Mouse (Mus musculus) cerebellum, adult 18-20 months (tissue): ENCODE data around the gene Mknk2.

Experiments used
- DNase-seq, 2 experiments: peaks; one replicate each; pipeline ENCODE4 v3.0.0; 2021

Gene Mknk2

DNA sequence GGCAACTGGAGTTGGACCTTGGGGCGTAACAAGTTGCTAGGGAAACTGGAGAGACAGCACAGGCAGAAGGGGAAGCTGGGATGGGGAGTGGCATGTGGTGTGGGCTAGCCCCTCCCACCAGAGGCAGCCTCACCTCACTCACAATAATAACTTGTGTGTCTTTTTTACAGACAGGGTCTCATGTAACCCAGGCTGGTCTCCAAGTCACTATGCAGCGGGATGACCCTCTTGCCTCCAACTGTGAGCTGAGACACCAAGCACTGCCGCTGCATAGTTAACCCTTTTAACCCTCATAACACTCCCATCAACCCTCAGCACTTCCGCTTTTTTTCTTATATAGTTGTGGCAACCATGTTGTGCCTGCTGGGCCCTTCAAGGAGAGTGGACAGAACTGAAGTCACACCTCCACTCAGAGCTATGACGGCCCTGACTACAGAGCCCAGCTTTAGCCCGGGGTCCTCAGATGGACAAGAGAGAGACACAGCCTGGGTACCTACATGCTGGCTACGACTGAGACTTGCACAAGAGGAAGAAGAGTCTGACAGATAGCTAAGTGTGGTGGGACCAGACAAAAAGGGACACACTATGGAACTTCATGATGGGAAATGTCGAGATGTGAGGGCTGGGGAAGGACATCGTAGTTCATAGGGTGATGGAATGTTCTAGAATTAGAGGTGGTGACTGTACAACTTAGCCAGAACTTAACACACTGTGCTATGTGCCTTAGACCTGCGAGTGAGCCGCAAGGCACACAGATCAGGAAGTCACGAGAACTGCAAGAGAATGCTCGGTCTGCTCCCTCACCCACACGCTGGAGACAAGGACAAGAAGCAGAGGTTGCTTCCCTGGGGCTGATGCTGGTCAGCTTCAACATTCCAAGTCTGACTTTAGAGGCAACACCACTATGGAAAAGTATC, 14.6 kb upstream of the Mknk2 start:
- DNase-seq = no peak

DNA sequence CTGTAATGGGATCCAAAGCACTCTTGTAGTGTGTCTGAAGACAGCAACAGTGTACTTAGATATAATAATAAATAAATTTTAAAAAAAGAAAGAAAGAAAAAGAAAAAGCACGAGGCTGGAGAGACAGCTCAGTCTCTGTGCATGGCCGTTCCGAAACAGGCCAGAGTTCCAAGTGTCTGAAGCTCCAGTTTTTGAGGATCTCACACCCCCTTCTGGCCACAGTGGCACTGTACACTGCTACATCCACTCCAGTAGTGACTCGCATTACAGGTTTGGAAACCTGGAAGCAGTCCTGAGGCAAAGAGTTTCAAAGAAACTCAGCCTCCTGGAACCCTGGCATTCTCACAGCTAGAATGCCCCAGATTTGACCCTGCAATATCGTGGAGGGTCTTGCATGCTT, 9.9 kb upstream of the Mknk2 start:
- peak; percentile 78 to 82 for DNase-seq

DNA sequence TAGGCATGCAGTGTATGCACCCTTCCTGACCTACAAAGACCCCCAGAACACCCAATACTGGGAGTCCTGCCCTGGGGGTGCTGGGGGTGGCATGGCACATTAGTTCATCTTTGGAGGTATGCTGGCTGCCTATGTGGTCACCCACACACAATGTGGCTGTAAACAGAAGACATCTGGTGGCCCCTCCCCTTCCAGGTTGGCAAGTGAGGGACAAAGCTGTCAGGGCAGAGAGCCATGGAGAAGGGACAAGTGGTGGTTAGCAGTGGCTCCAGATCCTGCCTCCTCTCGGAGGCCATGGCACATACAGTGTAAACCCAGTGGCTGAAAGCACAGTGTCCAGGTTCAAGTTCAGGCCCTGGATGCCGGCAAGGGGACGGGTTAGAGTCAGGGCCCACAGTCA, 8.7 kb upstream of the Mknk2 start:
- DNase-seq = no peak

DNA sequence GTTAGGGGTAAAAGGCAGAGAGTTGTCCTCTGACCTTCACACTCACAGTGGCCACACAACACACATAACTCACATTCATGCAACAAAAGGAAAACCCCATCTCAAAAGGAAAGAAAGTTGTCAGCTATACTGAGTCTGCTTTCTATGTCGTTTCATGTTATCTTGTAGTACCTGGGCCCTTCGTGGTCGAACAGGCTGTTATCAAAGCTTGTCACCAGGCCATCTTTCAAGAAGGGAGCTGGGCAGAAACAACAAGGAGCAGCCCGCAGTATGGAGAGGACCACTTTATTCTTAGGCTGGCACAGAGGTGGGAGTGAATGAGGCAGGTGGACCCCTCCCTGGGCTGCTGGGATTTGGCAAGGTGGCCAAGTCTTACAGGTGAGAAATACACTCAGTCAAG, 7.1 kb upstream of the Mknk2 start:
- DNase-seq = no peak

DNA sequence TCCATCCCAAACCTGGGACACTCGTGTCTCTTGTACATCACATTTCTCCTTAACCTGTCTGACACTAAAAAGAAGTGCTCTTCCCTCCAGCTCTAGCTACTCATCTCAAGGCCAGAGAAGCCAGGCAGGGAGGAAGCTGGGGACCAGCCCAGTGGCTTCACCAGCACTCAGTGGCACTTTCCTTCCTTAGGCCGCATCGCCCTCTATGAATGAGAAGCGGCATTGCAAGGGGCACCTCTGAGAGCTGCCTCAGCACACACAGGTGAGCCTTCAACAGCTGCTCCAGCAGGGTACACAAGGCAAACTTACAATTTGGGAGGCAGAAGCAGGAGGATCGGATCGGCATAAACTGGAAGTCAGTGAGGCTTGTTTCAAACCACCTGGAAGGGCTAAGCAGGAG, 6.3 kb upstream of the Mknk2 start:
- peak; percentile 64 to 69 for DNase-seq

DNA sequence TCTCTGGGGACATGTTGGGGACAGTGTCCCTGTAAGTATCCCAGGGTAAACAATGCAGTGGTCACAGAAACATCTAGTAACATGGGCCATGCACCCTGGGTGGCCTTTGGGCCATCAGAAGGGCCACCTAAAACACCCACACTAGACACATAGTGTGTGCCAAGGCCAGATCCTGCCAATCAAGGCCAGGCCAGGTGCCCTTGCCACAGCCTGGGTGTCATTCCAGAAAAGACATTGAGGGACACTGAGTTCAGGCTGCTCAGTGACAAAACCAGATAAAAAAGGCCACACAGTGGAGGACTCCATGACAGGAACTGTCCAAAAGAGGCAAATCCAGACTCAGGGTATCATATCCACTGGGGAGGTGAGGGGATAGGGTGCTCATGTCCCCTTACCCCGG, 5.7 kb upstream of the Mknk2 start:
- no peak for DNase-seq

DNA sequence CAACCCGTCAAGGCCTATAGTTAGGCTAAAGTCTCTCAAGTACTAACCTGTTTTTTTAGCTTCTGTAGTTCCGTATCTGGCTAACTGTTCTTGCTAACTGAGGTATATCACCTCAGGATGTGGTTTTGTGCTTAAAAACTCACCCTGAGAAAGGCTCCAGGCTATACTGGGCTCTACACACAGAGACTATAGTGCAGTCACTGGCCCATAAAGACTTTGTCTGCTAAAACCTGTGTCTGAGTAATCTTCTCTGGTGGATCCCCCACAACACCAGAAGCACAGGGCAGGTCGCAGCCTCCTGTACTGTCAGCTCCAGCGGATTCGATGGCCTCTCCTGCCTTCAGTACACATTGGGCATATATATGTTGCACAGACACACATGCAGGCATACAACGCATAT, 4.1 kb upstream of the Mknk2 start:
- DNase-seq = no peak

DNA sequence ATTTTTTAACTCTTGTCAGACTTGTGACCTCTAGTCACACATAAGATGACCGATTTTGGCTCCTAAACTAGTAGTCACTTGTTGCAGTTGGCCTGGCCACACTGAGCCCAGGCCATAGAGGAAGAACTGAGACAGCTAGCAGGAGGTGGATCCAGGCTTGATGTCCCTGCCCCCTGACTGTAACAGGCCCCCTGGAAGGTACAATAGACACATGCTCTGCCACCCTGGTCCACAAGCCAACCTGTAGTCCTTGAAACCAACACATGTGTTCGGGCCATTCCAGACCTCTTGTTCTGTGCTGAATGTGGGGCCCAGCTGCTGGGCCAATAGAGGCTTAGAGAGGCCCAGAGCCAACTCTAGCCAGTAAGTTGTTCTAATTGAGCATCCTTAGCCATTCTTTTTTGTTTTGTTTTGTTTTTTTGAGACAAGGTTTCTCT, 2.4 kb upstream of the Mknk2 start:
- DNase-seq = no peak

DNA sequence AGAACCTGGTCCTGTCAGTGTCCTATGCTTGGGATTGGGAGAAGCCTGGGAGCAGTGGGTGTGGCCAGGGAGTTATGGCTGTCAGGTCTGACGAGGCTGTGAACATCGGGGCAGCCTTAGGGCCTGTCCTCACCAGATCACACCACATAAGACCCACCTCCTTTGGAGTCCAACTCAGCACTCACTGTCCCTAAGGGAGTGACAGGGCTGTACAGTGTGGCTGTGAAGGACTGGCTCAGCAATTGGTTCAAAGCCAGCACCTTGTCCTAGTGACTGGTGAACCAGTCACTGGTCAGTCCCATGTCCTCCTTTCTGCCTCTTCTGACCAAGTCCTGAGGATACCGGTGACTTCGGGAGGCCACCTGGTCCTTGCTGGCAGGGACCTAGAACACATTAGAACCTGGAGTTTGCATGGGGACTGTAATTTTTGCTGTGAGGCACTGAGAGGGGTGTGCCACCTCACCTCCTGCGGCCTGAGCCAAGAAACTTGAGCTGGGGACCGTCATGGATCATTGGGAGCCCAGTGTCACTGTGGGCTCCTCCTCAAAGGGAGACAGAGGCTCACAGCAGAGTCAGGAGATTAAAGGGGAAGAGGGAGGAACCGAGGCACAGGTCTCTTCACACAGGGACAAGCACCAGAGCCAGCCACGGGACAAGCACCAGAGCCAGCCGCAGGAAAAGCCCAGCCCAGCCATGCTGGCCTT, 1.8 kb upstream of the Mknk2 start:
- no peak for DNase-seq

DNA sequence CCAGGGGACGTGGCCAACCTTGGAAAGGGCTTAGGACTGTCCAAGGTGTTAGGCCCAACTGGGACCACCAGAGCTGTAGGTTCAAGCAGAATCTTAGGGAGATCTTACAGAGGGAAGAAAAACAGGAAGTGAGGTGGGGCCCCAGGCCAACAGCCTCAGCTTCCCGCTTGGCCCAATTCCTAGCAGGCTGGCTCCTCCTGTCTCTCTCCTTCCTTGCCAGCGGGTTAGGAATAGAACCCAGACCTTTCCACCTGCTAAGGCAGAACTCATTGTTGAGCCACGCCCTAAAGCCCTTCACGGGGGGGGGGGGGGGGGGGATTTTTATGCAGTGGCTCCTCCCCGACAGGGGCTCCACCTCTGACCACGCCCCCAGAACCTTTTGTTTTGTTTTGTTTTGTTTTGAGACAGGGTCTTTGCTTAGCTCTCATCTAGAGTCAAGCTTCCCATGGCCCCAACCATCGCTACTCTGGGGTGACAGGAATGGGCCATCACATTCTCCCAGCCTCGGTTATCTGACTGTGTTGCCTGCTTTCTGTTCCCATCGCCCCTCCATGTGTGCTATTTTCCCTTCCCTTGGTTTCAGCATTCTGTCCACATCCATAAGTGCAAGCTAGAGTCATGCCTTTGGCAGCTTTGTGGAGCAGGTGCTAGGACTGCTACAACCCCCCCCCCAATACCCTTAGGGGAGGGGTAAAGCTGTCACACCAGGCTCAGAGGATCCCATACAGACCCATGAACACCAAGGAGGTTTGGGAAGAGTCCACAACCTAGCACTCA, 877 bp upstream of the Mknk2 start:
- no peak for DNase-seq

DNA sequence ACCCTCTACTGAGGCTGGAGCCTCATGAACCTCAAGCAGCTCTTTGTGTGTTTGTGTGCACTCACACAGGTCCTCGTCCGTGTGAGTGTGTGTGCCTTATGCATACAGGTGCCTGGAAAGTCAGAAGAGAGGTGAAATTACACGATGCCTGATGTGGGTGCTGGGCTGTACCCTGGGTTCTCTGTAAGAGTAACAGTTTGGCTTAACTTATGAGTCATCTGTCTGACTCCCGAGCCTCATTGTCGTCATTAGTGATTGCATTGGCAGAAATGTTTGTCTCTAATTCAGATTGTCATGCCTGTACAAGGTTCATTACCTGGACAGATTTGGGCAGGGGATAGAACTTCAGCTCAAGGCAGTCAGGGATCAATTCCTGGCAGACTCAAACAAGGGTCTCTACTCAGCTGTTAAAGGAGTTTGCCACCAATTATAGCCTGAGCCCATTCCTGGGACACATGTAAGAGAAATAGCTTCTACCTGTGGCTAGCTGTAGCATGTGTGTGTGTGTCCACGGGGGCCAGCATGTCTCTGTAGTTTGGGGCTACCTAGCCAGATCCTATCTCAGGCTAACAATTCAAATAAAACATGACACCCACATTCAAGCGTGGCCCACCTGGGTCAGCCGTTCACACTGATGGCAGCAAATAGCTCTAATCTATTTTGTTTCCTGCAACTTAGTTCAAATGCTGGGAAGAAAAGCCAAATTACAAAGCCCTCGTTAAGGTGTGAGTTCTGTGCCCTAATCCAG, 610 bp downstream of the Mknk2 start:
- no peak for DNase-seq

DNA sequence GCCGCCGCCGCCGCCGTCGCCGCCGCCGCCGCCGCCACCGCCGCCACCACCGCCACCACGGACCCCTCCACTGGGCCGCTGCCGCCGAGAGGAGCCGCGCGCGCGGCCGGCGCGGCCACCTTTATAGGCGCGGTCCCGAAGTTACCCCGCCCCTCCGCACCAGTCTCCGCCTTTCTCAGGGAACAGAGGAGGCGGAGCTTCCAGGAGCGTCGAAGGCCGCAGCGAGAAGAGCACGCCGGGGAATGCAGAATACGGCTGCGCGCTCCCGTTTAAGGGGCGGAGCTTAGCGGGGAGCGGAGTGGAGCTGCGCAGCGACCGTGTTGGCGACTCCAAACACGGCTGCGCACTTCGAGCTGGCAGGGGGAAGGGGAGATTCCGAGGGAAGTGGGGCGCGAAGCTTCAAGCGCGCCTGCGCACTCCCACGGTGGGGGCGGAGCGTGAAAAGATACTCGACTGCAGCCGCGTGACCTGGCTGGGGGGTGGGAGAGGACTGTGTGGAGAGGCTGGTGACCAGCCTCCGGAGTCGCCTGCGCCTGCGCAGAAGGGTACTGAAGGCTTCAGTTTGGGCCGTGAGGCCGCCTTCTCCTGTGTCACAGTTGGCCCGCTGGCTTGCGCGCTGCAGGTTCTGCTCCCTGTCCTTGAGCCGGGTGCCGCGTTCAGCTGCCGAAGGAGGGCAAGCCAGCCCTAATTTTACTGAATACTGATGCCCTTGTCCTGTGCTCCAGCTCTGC, 1.5 kb downstream of the Mknk2 start:
- peak; percentile 99 to 100 for DNase-seq

DNA sequence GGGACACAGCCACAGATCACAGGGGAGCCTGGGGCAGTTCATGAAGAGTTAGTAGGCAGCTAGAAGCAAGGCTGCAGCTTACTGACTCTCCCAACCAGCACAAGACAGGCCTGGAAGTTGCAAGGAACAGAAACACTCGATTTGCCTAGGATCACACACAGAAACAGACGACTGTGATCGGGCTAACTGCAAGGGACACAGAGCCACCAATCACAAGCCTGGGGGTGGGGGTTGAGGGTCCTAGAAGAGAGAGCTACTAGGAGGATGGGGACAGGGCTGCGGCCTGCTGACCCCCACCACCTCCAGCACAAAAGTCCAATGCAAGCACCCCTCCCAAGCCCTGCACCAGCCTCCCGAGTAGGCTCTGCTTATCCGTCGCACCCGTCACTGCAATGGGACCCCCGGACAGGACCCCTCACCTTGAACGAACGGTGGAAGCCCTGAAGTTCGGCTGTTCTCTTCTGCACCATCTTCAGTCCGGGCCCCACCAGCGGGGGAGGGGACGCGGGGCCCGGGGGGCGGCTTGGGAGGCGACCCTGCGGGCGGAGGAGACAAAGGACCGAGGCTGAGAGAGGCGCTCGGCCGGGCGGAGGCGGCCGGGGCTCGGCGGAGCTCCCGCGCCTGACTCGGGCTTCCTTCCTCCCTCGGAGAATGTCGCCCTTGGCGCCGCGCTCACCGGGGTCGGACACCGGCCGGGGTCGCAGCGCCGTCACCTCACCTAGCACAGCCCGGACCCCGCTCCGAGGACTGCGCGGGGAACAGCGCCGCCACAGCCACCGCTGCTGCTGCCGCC, 2.3 kb downstream of the Mknk2 start:
- DNase-seq = peak in 1 of 2 experiments; percentile 43

DNA sequence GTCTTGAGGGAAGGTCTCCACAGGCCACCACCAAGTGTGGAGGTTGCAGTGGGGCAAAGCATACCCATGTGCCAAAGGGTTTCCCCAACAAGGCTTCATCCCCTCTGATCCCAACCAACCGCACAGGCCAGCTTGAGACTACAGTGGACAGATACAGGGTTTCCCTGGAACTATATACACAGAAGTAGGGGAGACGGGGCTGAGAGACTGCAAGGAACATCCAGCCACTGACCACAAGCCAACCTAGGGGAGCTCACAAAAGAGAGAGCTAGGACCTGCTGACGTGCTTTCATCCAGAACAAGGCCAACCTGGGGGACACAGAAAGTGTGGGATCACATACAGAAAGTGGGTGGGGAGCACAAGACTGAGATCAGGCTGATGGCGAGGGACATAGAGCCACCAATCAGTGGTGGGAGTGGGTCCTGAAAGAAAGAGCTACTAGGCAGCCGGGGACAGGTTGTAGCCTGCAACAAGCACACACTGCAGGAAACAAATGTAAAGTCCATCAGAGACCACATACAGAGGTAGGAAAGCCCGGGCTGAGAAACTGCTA, 3.0 kb downstream of the Mknk2 start:
- no peak for DNase-seq

DNA sequence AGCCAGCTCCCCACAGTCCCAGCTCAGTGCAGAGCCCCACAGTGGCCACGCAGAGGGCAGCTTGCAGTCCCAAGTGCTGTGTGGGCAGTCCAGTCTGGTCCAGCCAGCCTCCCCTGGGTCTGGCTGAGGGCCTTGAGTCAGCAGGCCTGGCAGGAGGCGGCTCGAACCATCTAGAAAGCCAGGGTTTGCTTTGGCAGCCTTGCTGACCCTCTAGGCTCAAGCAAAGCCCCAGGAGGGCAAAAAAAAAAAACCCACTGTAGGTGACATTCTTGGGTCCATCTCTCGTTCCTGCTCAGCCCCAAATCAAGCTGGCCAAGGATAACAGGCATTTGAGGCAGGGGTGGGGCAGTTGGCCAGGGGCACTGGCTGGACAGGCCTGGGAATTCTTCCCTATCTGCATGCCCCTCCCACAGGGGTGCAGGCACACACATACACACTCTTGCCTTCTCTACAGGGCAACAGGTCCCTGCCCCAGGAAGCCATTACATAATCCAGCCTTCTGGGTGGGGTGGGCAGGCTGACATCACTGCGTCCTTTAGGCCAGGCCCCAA, 3.7 kb downstream of the Mknk2 start:
- peak in 1 of 2 experiments; percentile 55 for DNase-seq

DNA sequence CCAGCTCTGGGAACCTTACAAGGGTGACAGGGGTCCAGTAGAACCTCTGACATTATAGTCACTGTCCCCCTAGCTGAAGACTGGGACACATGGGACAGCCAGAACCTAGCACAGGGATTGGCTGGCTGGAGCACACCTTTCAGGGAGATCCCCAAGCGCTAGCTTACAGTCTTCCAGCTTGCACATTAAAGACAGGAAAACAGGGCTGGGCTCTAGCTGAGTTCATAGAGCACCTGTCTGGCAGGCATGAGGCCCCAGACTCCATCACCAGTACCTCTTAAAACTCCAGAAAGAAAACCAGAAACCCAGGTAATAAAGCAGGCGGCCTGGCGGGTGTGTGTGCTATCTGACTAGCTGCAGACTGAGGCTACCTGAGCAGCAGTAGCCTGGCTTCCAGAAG, 4.2 kb downstream of the Mknk2 start:
- DNase-seq = no peak

DNA sequence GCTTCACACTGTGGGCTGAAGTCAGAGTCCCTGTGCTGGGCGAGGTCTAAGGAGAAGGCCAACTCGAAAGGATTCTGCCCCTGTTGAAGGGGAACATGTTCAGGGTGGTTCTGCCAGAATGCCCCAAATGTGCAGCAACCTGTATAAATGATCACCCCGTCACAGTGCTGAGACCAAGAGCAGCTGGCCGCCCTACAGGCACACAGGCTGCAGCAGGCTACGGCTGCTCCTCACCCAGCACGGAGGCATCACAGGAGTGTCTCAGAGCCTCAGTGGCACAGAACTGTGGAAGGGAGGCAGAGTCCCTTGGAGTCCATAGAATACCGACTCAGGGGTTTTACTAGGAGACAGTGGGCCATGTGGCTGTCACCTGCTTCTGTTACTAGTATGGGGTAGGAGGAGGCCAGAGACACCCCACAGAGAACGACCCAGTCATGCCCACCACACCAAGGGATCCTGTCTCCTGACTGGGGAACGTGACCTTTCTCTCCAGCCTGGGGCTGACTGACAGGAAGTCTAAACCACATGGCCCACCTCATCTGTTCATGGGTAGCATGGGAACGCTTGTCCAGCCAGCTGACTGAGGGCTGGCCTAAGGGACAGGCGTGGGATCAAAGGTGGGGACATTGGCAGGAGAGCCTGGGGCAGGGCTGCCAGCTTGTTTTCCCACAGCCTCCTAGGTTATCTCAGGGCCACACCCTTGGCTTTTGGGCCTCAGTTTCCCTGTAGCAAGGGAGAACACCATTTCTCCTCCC, 5.8 kb downstream of the Mknk2 start:
- peak in 1 of 2 experiments; percentile 45 for DNase-seq

DNA sequence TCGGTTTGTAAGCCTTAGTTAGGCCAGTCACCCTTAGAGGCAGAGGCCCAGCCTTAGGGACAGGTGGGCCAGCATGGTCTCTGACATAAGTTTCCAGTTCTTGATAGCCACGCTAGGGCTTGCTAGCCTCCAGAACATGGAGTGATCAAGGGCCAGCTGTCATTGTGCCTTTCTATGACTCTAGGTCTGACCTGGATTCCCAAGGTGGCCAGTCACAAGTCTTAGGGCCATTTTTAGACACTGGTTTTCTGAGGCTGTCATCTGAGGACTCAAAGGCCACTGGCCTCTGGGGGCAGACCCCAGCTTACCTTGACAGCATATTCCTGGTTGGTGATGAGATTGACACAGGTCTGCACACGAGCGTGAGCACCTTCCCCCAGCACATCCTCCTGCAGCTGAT, 6.7 kb downstream of the Mknk2 start:
- no peak for DNase-seq

DNA sequence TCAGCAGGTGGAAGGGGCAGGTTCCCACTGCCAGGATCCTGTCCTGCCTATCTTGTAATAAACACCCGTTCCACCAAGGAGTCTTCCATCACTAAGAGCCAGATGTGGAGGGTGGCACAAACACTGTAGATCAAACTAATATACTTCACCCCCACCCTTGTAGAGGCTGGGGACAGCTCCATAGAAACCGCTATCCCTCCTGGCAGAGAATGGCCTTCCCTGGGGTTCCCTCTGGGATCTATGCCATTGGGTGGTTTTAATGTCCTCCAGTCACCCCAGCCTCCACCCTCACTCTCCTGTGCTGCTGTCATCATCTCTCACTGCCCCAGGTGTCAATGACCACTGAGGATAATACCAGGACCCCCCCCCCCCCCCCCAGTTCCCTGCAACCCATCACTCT, 7.4 kb downstream of the Mknk2 start:
- no peak for DNase-seq
